Mouse (Mus musculus) brown adipose tissue, adult 24 weeks (tissue): Measurements from ENCODE around the gene Vmn2r40. TPM values are rescaled to one million over a fixed set of nuclear protein-coding genes. Genes with fewer than 3 reads are reported as not detected.
"Not testable (repeated sequence)": the region's sequence is repeated elsewhere in the genome, so short reads cannot be mapped to it uniquely, and the experiment has no call there.

ENCODE experiments used
- H3K27ac ChIP-seq: fragments of 200-500 bp; replicated peaks from 2 replicates; pipeline ENCODE4 v1.5.1; 2012; ENCODE audit warnings: low read depth, mild to moderate bottlenecking, low read length
- H3K4me1 ChIP-seq: fragments of 200-500 bp; 2 replicates; pipeline ENCODE4 v1.6.1; 2012; ENCODE audit warnings: low read length, mixed read lengths; ENCODE audit not compliant: control insufficient read depth, insufficient read depth, insufficient read length
- H3K4me3 ChIP-seq: fragments of 200-500 bp; 2 replicates; pipeline ENCODE4 v1.5.1; 2012; ENCODE audit warnings: low read depth, mild to moderate bottlenecking, low read length, moderate library complexity; ENCODE audit not compliant: insufficient read depth
- polyA plus RNA-seq: library from polyadenylated mRNA; stranded (reverse); fragments of >200 nt; gene quantifications from 2 replicates; pipeline ENCODE4 v1.2.4, GENCODE M21; 2012; ENCODE audit not compliant: missing spikeins, insufficient read depth, insufficient read length

The Vmn2r40 gene
- not detected in 2 replicates for polyA plus RNA-seq

- H3K4me1 ChIP-seq, H3K4me3 ChIP-seq, H3K27ac ChIP-seq: not testable (repeated sequence)
These were observed at the start of gene Vmn2r40 for GRCm38 (mm10) chr7:8931335-8931734. Gene Vmn2r40, minus strand, starts transcription at chr7:8931435.

Other genes with a start within 250 kb of the Vmn2r40 start
- not detected in 2 replicates for gene Vmn2r39, start 99.4 kb upstream of the Vmn2r40 start, polyA plus RNA-seq
- gene Vmn2r38, start 166.4 kb upstream of the Vmn2r40 start, polyA plus RNA-seq, result not detected in 2 replicates